Mouse (Mus musculus) kidney, postnatal 0 days (tissue): Measurements from ENCODE around the gene Rpl18. TPM values are rescaled to one million over a fixed set of nuclear protein-coding genes. Genes with fewer than 3 reads are reported as not detected.

Source experiments
- ATAC-seq: fragments of 200-750 bp; cut with Nextera tagmentation; replicated peaks from 2 replicates; pipeline ENCODE4 v1.8.0; 2017; ENCODE audit warnings: low read depth, moderate number of reproducible peaks, moderate TSS enrichment, moderate library complexity; ENCODE audit not compliant: low FRiP score
- DNase-seq: peaks from one replicate; pipeline ENCODE4 v3.0.0-alpha.2; 2016; ENCODE audit warnings: low spot score
- H3K27ac ChIP-seq: fragments of 300-500 bp; sonication (generic); 2 replicates; pipeline ENCODE4 v1.5.1; 2014; ENCODE audit warnings: mild to moderate bottlenecking
- H3K27me3 ChIP-seq: fragments of 300-500 bp; sonication (generic); 2 replicates; pipeline ENCODE4 v1.6.1; 2014; ENCODE audit warnings: low read length, mixed read lengths; ENCODE audit not compliant: insufficient read depth
- H3K36me3 ChIP-seq: fragments of 300-500 bp; sonication (generic); 2 replicates; pipeline ENCODE4 v1.6.1; 2014; ENCODE audit warnings: low read length, mixed read lengths; ENCODE audit not compliant: insufficient read depth
- H3K4me1 ChIP-seq: fragments of 300-500 bp; sonication (generic); replicated peaks from 2 replicates; pipeline ENCODE4 v1.6.1; 2014; ENCODE audit warnings: antibody characterized with exemption, low read length, mixed read lengths; ENCODE audit not compliant: insufficient read depth
- H3K4me2 ChIP-seq: fragments of 300-500 bp; sonication (generic); 2 replicates; pipeline ENCODE4 v1.6.1; 2014; ENCODE audit warnings: mild to moderate bottlenecking, low read length, moderate library complexity, mixed read lengths
- H3K4me3 ChIP-seq: fragments of 300-500 bp; sonication (generic); replicated peaks from 2 replicates; pipeline ENCODE4 v1.5.1; 2014; ENCODE audit warnings: low read depth, low read length
- H3K9ac ChIP-seq: fragments of 300-500 bp; sonication (generic); 2 replicates; pipeline ENCODE4 v1.6.1; 2014; ENCODE audit warnings: low read depth, low read length
- H3K9me3 ChIP-seq: fragments of 300-500 bp; sonication (generic); replicated peaks from 2 replicates; pipeline ENCODE4 v1.6.1; 2016; ENCODE audit warnings: low read length, inconsistent platforms, mixed read lengths
- CTCF ChIP-seq: IDR thresholded peaks from 2 replicates; pipeline ENCODE4 v1.5.1; 2016; ENCODE audit warnings: antibody characterized with exemption, low read depth, mild to moderate bottlenecking, moderate library complexity
- WGBS: fragments of 180-500 bp; shearing (Covaris S2); extraction: QIAGEN DNeasy Blood & Tissue Kit; methylation state at CpG from one replicate; pipeline ENCODE4 v1.1.7; 2014; 5-methylcytosine and 5-hydroxymethylcytosine counted together
- polyA plus RNA-seq: library from polyadenylated mRNA; unstranded; fragments of >200 nt; fragmentation: Nextera tagmentation; extraction: Ambion mirVana; gene quantifications from 2 replicates; pipeline ENCODE4 v1.2.1, GENCODE M21; 2015

Gene Rpl18
- polyA plus RNA-seq, 1 experiment from 2014 or later: 1,142 TPM

DNA sequence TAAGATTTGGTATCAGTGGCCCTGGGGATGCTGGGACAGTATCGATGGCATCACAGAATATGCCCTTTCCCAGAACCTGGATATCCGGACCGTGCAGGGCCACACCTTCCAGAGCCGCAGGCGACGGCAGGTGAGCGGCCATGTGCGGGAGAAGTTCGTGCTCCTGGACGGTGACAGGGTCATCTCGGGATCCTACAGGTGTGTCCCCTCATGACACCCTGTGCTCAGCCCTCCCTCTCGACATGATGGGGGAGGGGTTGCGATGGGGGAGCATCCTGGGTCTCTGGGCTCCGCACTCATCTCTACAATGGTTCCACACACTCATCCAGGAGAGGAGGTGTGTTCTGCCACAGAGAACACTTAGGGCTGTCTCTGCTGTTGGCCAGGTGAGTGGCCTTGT is 8.5 kb downstream of the Rpl18 start:
- no peak overlapping the region for H3K9ac ChIP-seq
- H3K4me1 ChIP-seq: peaks cover 8% of the 10 kb centered on the region
- no peak overlapping the region for H3K4me2 ChIP-seq
- TF ChIP-seq CTCF: no peak
- H3K36me3 ChIP-seq: peaks cover 42% of the 10 kb centered on the region; the same call in 1 of the 2 replicates
- H3K4me3 ChIP-seq: no peak overlapping the region
- H3K27ac ChIP-seq: no peak overlapping the region
- 87% methylated on average over 14 of the region's 14 CpGs for WGBS
- ATAC-seq (no peak), DNase-seq (no peak)
- H3K9me3 ChIP-seq: no peaks in the 10 kb centered on the region
- H3K27me3 ChIP-seq: no peaks in the 10 kb centered on the region

DNA sequence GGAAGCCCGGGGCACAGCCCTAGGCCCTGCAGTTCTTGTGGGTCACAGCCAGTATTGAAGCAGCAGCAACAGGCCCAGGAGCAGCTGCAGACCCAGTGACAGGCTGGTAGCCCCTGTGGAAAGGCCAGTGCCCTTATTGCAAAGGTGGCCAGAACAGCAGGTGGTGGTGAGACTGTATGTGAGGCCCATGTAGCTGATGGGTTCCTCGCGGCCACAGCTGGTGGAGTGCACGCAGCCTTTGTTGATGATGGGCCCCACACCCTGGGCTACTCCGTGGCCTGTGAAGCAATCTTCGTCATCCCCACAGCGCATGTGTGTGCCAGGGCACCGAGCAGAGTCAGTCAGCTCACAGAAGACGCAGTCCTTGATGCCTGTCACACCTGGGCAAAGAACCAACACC is 9.9 kb downstream of the Rpl18 start:
- Histone ChIP-seq H3K4me3 (no peak overlapping the region), H3K27me3 (no peaks in the 10 kb centered on the region), H3K4me1 (no peaks in the 10 kb centered on the region), H3K36me3 (peaks cover 35% of the 10 kb centered on the region; the same call in 1 of the 2 replicates), H3K27ac (no peak overlapping the region), H3K9ac (no peak overlapping the region), H3K4me2 (no peak overlapping the region), H3K9me3 (no peaks in the 10 kb centered on the region)
- 93% methylated on average over 9 of the region's 9 CpGs for WGBS
- no peak for TF ChIP-seq CTCF
- ATAC-seq (no peak), DNase-seq (no peak)

GRCm38 (mm10) chr7:45725713-45726112 is 10.5 kb downstream of the Rpl18 start, which contains the start of gene Spaca4:
TSS of gene Spaca4 (minus strand) at chr7:45725813.
- Histone ChIP-seq H3K4me3 (no peak within 1 kb of the TSS), H3K4me2 (no peak within 1 kb of the TSS), H3K9me3 (no peaks in the 10 kb centered on the region), H3K36me3 (peaks cover 34% of the 10 kb centered on the region; the same call in 1 of the 2 replicates), H3K9ac (no peak within 1 kb of the TSS), H3K4me1 (peaks cover 4% of the 10 kb centered on the region; the same call in 1 of the 2 replicates), H3K27me3 (no peaks in the 10 kb centered on the region), H3K27ac (no peak within 1 kb of the TSS)
- ATAC-seq (no peak), DNase-seq (no peak)
- TF ChIP-seq CTCF: no peak
- 85% methylated on average over 11 of the region's 11 CpGs for WGBS

- Histone ChIP-seq H3K4me2 (no peak overlapping the region), H3K27me3 (no peaks in the 10 kb centered on the region), H3K36me3 (peaks cover 28% of the 10 kb centered on the region; the same call in 1 of the 2 replicates), H3K4me3 (no peak overlapping the region), H3K4me1 (peaks cover 6% of the 10 kb centered on the region; the same call in 1 of the 2 replicates), H3K9ac (no peak overlapping the region), H3K27ac (no peak overlapping the region), H3K9me3 (no peaks in the 10 kb centered on the region)
- ATAC-seq (no peak), DNase-seq (no peak)
- 84% methylated on average over 10 of the region's 10 CpGs for WGBS
- no peak for TF ChIP-seq CTCF
Observed at GRCm38 (mm10) chr7:45726419-45726818, 11.2 kb downstream of the Rpl18 start.

GRCm38 (mm10) chr7:45727625-45728024 is 12.4 kb downstream of the Rpl18 start:
- Histone ChIP-seq H3K36me3 (peaks cover 22% of the 10 kb centered on the region; the same call in 1 of the 2 replicates), H3K9me3 (no peaks in the 10 kb centered on the region), H3K27me3 (no peaks in the 10 kb centered on the region), H3K4me2 (no peak overlapping the region), H3K4me1 (peaks cover 6% of the 10 kb centered on the region; the same call in 1 of the 2 replicates), H3K9ac (no peak overlapping the region), H3K4me3 (no peak overlapping the region), H3K27ac (no peak overlapping the region)
- no peak for TF ChIP-seq CTCF
- WGBS: 76% methylated on average over 3 of the region's 3 CpGs
- ATAC-seq (no peak), DNase-seq (no peak)

GRCm38 (mm10) chr7:45730727-45731431 is 15.6 kb downstream of the Rpl18 start:
- ATAC-seq (peak; percentile 79), DNase-seq (peak; percentile 77)
- WGBS: 17% methylated on average over 16 of the region's 16 CpGs
- H3K36me3 ChIP-seq: 0 out of 2 replicates have a peak, but pooled peaks cover 6% of the 10 kb centered on the region
- no peak overlapping the region; the same call in 1 of the 2 replicates for H3K9ac ChIP-seq
- 0 out of 2 replicates have a peak overlapping the region, but pooled peaks have one; percentile 31 for H3K27ac ChIP-seq
- H3K4me1 ChIP-seq: peaks cover 6% of the 10 kb centered on the region; the same call in 1 of the 2 replicates
- TF ChIP-seq CTCF: peak; percentile 87
- H3K4me3 ChIP-seq: no peak overlapping the region
- H3K9me3 ChIP-seq: no peaks in the 10 kb centered on the region
- H3K4me2 ChIP-seq: no peak overlapping the region
- no peaks in the 10 kb centered on the region for H3K27me3 ChIP-seq
